Mouse (Mus musculus): ENCODE data around the gene Magea4.

Gene Magea4

DNA sequence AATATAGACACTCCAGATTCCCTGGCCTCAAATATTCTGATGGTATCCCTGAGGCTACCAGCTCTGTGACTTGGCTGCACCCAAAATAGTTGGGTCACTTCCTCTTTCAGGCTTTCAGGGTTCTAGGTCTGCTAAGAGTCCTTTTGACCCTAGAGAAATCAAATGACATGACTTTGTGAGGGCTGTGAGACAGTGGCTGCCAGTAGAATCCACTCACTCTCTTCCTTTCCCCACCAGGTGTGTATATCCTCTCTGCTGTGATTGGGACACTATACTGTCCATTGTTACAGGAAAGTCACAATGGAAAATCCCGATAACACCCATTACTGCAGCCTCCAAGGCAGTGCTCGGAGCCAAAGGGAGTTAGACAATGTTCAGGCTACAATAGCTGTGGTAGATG is at the start of gene Magea4:
Gene Magea4, plus strand, starts transcription at position 301 of the 400 bp plus-strand sequence.
- DNase-seq (ENCODE audit: low spot score in 2 of 2): no peak

DNA sequence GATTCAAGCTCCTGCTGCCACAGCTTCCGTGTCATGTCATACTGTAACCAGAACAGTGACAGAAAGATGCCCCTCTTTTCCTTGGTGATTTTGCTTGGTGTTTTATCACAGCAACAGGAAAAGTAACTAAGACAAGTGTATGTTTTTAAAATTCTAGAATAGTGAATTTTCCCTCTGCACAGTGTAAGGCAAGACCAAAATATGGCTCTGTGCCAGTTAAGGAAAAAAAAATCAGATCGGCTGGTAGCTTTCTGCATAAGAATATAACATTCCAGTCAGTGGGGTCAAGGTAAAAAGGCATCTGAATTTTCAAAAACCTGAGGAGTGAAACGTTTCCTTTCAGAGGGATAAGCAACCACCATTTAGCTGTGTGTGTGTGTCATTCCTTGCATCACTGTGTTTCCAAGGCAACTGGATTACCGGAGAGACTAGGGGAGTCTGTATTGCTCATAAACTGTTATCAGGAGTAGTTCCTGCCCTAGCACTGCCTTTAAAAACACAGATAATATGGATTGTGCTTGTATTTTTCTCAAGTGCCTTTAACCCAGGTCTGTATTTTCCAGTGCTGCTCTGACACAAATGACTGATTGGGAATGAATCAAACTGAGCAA is 18.8 kb upstream of the Magea4 start:
- no peak for DNase-seq (ENCODE audit: low spot score in 2 of 2)

DNA sequence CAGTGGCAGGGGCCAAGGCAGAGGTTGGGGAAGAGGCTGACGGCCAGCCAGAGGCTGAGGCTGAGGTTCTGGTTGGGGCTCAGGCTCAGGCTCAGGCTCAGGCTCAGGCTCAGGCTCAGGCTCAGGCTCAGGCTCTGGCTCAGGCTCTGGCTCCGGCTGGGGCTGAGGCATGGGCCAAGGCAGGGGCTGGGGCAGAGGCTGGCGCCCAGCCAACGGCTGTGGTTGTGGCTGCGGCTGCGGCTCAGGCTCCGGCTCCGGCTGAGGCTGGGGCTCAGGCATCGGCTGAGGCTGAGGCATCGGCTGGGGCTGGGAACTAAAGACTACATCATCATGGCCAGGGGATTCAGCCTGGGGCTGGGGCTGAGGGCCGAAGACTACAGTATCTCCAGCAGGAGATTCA is 48.8 kb downstream of the Magea4 start:
- DNase-seq (ENCODE audit: low spot score in 2 of 2): no peak

All from frontal cortex, postnatal 10 days (tissue).